Mouse (Mus musculus) testis, adult 2 months (tissue): ENCODE results near the gene Comp.

Source experiments
- CTCF ChIP-seq: fragments of 200-500 bp; IDR thresholded peaks from 2 replicates; pipeline ENCODE4 v1.5.1; 2012; ENCODE audit warnings: low read depth, mild to moderate bottlenecking, inconsistent platforms, low read length, moderate library complexity; ENCODE audit not compliant: control insufficient read depth, insufficient read depth, insufficient replicate concordance
- POLR2A ChIP-seq: fragments of 200-500 bp; IDR thresholded peaks from 2 replicates; pipeline ENCODE4 v1.6.1; 2012; ENCODE audit warnings: low read depth, mild to moderate bottlenecking, inconsistent platforms, low read length, moderate library complexity; ENCODE audit not compliant: control insufficient read depth

DNA sequence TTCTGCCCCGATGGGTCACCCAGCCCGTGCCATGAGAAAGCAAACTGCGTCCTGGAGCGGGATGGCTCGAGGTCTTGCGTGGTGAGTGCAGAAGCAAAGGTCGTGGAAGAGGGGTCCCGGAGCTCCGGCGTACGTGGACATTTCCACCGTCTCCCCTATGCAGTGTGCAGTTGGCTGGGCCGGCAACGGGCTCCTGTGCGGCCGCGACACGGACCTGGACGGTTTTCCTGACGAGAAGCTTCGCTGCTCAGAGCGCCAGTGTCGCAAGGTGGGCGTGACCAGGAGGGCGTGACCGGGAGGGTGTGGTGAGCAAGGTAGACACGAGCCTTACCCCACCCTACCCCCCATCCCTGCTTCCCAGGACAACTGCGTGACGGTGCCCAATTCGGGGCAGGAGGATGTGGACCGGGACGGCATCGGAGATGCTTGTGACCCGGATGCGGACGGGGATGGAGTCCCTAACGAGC is 3.0 kb downstream of the Comp start:
- TF ChIP-seq POLR2A (no peak), CTCF (no peak)
